Mouse (Mus musculus) megakaryocyte, embryonic 14.5 days (primary cell): ENCODE results near the gene Ccdc106.

Source experiments
- FLI1 ChIP-seq: IDR thresholded peaks from 2 replicates; pipeline ENCODE4 v1.6.1; 2012; ENCODE audit warnings: low read length, inconsistent platforms, mixed read lengths
- GATA1 ChIP-seq: IDR thresholded peaks from 3 replicates; pipeline ENCODE4 v1.6.1; 2012; ENCODE audit warnings: mixed read lengths, low read length, inconsistent platforms, borderline replicate concordance

DNA sequence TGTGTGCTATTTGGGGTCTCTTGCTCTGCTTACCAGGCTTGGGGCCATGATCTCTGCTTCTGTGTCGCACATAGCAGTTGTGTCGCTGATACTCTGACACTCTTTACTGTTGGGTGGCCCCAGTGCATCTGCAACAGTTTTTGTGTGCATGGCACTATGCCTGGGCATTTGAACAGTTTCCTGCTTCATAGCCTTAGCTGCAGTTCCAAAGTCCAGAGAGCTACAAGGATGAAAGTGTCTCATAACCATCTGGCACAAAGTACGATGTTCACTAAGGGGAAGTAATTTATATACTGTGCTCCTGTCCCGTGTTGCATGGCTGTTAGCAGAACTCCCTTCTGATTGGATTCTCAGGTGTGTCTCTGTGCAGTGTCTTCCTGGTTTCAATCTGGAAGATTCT is 67.5 kb downstream of the Ccdc106 start:
- TF ChIP-seq FLI1 (no peak), GATA1 (no peak)
